Mouse (Mus musculus): ENCODE measurements at regions not wholly inside any gene's neighbourhood (a gene's known extent, or its start where the extent isn't known, plus 50 kb on each side); places are given as distances from the start of the nearest gene placed in this dataset.

DNA sequence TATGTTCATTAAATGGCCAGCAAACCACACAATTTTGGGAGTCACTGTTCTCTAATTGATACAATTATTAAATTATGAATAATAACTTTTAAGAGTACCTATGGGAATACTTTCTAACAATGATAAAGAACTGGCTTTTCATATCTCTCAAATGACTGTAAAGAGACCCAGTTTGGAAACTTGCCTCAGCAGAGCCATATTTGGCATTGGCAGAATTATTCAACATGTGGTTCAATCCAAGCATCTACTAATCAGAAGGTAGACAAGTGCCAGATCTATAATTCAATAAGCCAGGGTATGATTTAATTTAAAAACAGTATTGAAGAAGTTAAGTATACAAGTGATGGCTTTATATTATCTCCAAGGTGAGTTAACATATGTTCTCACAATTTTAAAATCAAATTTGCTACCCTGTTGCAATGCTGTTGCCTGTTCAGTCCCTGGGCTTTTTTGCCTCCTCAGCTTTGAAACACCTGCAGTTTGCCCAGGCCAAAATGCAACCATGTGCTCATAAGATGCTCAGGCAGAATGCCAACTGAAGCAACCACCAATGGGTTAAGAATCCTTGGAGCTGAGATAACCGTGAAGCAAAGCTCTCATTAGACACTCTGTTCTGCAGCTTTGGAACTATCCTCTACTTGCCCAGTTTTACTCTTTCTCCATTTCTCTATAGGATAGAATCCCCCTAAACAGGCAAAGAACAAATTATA is 897.2 kb downstream of the Ets1 start:
- Histone ChIP-seq H3K4me3 (ENCODE audit: low read depth, low read length) (no peak overlapping the region), H3K27ac (replicated peaks) (no peak overlapping the region), H3K4me1 (replicated peaks; ENCODE audit: control insufficient read depth, insufficient read depth) (no peaks in the 10 kb centered on the region), H3K9me3 (ENCODE audit: control insufficient read depth, low read length) (no peaks in the 10 kb centered on the region), H3K36me3 (ENCODE audit: control insufficient read depth, insufficient read depth, low read length) (no peaks in the 10 kb centered on the region), H3K4me2 (replicated peaks; ENCODE audit: low read depth) (no peak overlapping the region), H3K27me3 (ENCODE audit: control insufficient read depth, insufficient read depth, low read length) (no peaks in the 10 kb centered on the region), H3K9ac (ENCODE audit: low read length) (no peak overlapping the region)
- DNase-seq (ENCODE audit: low spot score) (no peak), ATAC-seq (ENCODE audit: low FRiP score, low TSS enrichment) (no peak)
- TF ChIP-seq CTCF (IDR thresholded peaks at IDR 0.05; ENCODE audit: low read depth) (no peak), EP300 (optimal IDR thresholded peaks at IDR 0.05) (no peak)
- WGBS, result 53% methylated on average over 1 of the region's 1 CpGs

DNA sequence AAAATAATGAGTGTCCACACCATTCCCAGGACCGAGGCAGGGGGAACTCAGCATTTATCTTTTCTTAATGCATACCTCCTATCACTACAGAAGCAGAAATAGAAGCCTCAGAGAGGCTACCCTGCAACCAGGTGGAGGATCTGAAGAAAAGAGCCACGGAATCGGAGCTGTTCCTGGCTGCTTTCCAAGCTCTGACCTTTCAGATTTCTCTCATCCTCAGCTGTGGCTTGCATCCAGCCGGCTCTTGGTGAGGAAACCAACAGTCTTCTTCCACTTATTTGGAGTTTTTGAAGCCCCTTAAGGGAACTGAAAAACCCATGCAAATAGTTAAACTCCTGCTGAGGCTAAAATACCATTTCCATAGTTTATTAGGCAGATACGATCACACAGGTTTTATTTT is 907.3 kb downstream of the Ets1 start:
- WGBS, result 37% methylated on average over 5 of the region's 5 CpGs
- Histone ChIP-seq H3K9ac (ENCODE audit: low read length) (no peak overlapping the region), H3K27ac (replicated peaks) (no peak overlapping the region), H3K27me3 (ENCODE audit: control insufficient read depth, insufficient read depth, low read length) (no peaks in the 10 kb centered on the region), H3K36me3 (ENCODE audit: control insufficient read depth, insufficient read depth, low read length) (no peaks in the 10 kb centered on the region), H3K9me3 (ENCODE audit: control insufficient read depth, low read length) (no peaks in the 10 kb centered on the region), H3K4me3 (ENCODE audit: low read depth, low read length) (no peak overlapping the region), H3K4me2 (replicated peaks; ENCODE audit: low read depth) (no peak overlapping the region), H3K4me1 (replicated peaks; ENCODE audit: control insufficient read depth, insufficient read depth) (no peaks in the 10 kb centered on the region)
- ATAC-seq (ENCODE audit: low FRiP score, low TSS enrichment) (no peak), DNase-seq (ENCODE audit: low spot score) (no peak)
- no peak for TF ChIP-seq CTCF (IDR thresholded peaks at IDR 0.05; ENCODE audit: low read depth)
- TF ChIP-seq EP300 (optimal IDR thresholded peaks at IDR 0.05), result no peak

DNA sequence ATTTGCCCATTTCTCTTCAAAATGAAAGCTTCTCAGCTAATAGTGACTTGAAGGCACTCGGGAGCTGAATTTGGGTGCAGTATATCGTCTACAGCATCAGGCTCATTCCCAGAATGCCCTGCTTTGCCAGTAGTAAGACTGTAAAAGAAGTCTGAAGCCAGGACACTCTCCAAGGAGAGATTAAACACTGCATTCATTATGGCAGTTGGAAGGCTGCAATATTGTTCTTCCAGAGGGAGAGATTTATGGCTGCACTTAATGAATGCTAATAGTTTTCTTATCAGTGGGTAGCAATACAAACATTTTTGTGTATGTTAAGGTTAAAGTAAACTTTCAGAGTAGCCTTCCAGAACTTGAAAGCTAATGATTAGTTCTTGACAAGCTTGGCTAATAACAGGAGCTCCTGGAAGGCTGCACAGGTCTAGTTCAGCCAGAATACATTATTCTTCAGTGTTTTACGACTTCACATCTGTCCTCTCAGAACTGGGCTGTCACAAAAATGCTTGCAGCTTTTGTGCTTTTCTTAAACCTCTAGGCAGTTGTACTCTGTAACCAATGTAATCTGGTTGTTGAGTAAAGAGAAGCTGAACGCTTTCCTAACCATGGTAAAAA is 910.2 kb downstream of the Ets1 start:
- Histone ChIP-seq H3K4me1 (replicated peaks; ENCODE audit: control insufficient read depth, insufficient read depth) (no peaks in the 10 kb centered on the region), H3K9me3 (ENCODE audit: control insufficient read depth, low read length) (no peaks in the 10 kb centered on the region), H3K4me3 (ENCODE audit: low read depth, low read length) (no peak overlapping the region), H3K9ac (ENCODE audit: low read length) (no peak overlapping the region), H3K27ac (replicated peaks) (no peak overlapping the region), H3K4me2 (replicated peaks; ENCODE audit: low read depth) (no peak overlapping the region), H3K36me3 (ENCODE audit: control insufficient read depth, insufficient read depth, low read length) (no peaks in the 10 kb centered on the region), H3K27me3 (ENCODE audit: control insufficient read depth, insufficient read depth, low read length) (no peaks in the 10 kb centered on the region)
- TF ChIP-seq CTCF (IDR thresholded peaks at IDR 0.05; ENCODE audit: low read depth) (no peak), EP300 (optimal IDR thresholded peaks at IDR 0.05) (no peak)
- DNase-seq (ENCODE audit: low spot score) (no peak), ATAC-seq (ENCODE audit: low FRiP score, low TSS enrichment) (no peak)
- WGBS, result 28% methylated on average over 4 of the region's 4 CpGs

DNA sequence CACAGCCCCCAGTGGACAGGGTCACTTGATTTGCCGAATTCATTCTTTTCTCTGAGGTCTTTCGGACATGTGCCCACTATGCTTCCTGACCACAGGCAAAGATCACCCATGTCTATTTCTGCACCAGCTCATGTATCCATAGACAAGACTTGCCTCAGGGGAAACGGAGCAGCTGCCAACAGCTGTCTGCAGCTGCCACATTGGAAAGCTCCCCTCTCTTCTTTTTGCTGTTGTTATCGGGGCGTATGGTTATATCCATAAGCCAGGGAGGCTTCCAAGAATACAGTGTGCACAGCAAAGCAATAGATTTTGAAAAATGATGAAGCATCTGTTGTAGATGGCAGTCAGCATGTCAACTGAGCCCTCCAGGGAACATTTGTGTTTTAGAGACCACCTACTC is 913.4 kb downstream of the Ets1 start:
- Histone ChIP-seq H3K9me3 (ENCODE audit: control insufficient read depth, low read length) (no peaks in the 10 kb centered on the region), H3K9ac (ENCODE audit: low read length) (no peak overlapping the region), H3K4me3 (ENCODE audit: low read depth, low read length) (no peak overlapping the region), H3K27me3 (ENCODE audit: control insufficient read depth, insufficient read depth, low read length) (no peaks in the 10 kb centered on the region), H3K27ac (replicated peaks) (no peak overlapping the region), H3K4me1 (replicated peaks; ENCODE audit: control insufficient read depth, insufficient read depth) (no peaks in the 10 kb centered on the region), H3K36me3 (ENCODE audit: control insufficient read depth, insufficient read depth, low read length) (no peaks in the 10 kb centered on the region), H3K4me2 (replicated peaks; ENCODE audit: low read depth) (no peak overlapping the region)
- TF ChIP-seq CTCF (IDR thresholded peaks at IDR 0.05; ENCODE audit: low read depth), result no peak
- no peak for TF ChIP-seq EP300 (optimal IDR thresholded peaks at IDR 0.05)
- ATAC-seq (ENCODE audit: low FRiP score, low TSS enrichment), result no peak
- WGBS, result 69% methylated on average over 5 of the region's 5 CpGs
- no peak for DNase-seq (ENCODE audit: low spot score)

DNA sequence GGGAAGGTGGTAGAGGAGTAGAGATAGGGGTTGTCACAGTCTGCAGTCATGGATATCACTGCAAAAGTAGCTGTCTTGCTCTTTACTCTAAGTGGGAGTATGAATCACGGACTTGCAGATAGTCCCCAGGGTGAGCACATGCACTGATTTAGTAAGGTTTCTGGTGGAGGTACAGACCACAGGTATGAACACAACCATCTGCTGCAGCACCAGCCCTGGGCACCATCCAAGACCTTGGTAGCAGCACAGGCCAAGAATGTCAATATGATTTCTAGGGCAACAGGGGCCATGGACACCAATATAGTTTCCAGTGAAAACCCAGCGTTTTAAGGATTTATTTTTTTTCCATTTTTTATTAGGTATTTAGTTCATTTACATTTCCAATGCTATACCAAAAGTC is 913.7 kb upstream of the Kirrel3 start:
- Histone ChIP-seq H3K27ac (replicated peaks) (no peak overlapping the region), H3K36me3 (ENCODE audit: control insufficient read depth, insufficient read depth, low read length) (no peaks in the 10 kb centered on the region), H3K4me1 (replicated peaks; ENCODE audit: control insufficient read depth, insufficient read depth) (no peaks in the 10 kb centered on the region), H3K27me3 (ENCODE audit: control insufficient read depth, insufficient read depth, low read length) (no peaks in the 10 kb centered on the region), H3K9ac (ENCODE audit: low read length) (no peak overlapping the region), H3K9me3 (ENCODE audit: control insufficient read depth, low read length) (no peaks in the 10 kb centered on the region), H3K4me3 (ENCODE audit: low read depth, low read length) (no peak overlapping the region), H3K4me2 (replicated peaks; ENCODE audit: low read depth) (no peak overlapping the region)
- DNase-seq (ENCODE audit: low spot score) (no peak), ATAC-seq (ENCODE audit: low FRiP score, low TSS enrichment) (no peak)
- TF ChIP-seq EP300 (optimal IDR thresholded peaks at IDR 0.05) (no peak), CTCF (IDR thresholded peaks at IDR 0.05; ENCODE audit: low read depth) (no peak)
- 92% methylated on average over 2 of the region's 2 CpGs for WGBS

DNA sequence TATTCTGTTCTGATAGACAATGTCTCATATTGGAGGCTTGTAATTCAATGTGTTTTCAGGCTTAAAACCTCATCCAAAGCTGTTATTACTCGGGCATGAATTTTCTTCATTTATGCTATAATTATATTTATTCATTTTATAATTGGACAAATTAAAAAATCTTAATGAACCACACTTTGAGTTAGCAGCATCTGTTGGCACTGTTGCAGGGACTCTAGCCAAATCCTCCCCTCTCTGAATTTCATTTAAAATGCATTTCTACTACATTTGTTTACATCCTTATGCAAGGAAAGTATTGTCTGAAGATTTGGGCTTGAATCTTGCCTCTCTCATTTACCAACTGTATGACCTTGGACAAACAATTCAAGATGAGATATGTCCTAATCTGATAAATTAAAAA is 874.2 kb upstream of the Kirrel3 start:
- Histone ChIP-seq H3K4me1 (replicated peaks; ENCODE audit: control insufficient read depth, insufficient read depth) (no peaks in the 10 kb centered on the region), H3K4me2 (replicated peaks; ENCODE audit: low read depth) (no peak overlapping the region), H3K27ac (replicated peaks) (no peak overlapping the region), H3K9ac (ENCODE audit: low read length) (no peak overlapping the region), H3K27me3 (ENCODE audit: control insufficient read depth, insufficient read depth, low read length) (no peaks in the 10 kb centered on the region), H3K9me3 (ENCODE audit: control insufficient read depth, low read length) (no peaks in the 10 kb centered on the region), H3K4me3 (ENCODE audit: low read depth, low read length) (no peak overlapping the region), H3K36me3 (ENCODE audit: control insufficient read depth, insufficient read depth, low read length) (no peaks in the 10 kb centered on the region)
- TF ChIP-seq CTCF (IDR thresholded peaks at IDR 0.05; ENCODE audit: low read depth), result no peak
- TF ChIP-seq EP300 (optimal IDR thresholded peaks at IDR 0.05), result no peak
- 71% methylated on average over 1 of the region's 1 CpGs for WGBS
- DNase-seq (ENCODE audit: low spot score) (no peak), ATAC-seq (ENCODE audit: low FRiP score, low TSS enrichment) (no peak)

All from stomach, postnatal 0 days (tissue).